Mouse (Mus musculus) T-helper 2 cell (primary cell): ENCODE results near the gene Gng7.

ENCODE experiments used
- in situ Hi-C: fragments of 300-600 bp; cut with MboI, MseI; formaldehyde crosslinking; loops from one replicate; pipeline ENCODE4 v1.15.1; 2025; ENCODE audit warnings: high pct_unique_total_duplicates

Gng7 gene

DNA sequence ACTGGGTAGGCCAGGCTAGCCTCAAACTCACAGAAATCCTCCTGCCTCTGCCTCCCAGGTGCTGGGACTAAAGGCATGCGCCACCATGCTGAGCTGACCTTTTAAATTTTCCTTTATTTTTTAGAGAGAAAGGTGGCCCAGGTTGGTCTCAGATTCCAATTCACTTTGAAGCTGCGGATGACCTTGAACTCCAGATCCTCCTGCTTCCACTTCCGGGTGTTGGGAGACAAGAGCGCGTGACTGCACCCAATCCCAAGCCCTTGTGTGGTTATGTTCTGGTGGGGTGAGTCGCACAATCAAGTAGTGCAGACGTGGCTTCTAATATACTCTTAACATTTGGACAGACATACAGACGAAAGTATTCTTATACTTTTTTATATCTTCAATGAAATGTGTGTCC lies 18.2 kb downstream of the Gng7 start:
- in situ Hi-C loops: loop anchor here (5.0 kb wide), 3 partner anchors 46 to 249 kb away; no protein-coding TSS in a partner anchor

DNA sequence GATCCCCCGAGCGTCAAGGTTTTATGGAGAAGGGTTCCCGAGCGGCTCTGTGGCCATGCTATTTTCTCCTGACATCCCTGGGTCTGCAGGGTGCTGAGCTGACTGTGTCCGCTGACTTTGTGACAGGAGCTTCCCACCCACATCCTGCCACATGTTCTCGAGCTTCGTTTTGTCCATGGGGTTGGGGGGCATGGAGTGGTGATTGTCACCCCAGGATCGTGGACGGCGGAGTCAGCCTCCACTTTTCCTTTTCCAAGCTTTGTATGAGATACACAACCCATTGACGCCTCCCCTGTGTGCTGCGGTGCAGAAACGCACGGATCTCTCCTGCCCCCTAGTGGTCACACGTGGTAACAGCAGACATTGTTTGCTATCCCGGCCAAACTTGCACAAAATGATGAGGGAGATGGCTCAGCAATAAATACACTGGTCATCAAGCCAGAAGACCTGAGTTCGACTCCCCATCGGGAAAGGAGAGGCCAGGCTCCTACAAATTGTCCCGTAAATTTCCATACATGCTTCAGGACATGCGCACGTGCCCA lies 19.6 kb downstream of the Gng7 start:
- in situ Hi-C loops: loop anchor here (5.0 kb wide), 3 partner anchors 47 to 248 kb away; no protein-coding TSS in a partner anchor

DNA sequence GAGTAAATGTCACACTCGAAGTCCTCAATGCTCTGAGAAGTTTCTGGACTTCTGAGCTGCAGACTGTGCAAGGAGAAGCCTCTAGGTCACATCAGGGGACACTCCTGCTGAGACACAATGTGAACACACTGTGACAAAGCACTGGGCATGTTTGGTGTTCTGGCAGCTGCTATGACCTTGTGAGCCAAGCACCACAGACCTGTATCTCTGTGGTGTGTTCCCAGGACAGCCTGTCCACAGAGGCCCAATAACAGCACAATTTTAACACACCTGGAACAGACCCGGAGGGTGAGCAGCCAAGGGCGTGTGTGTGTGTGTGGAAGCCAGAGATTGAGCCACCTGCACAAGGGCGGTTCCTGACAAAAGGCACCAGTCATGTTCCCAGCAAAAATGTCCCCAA lies 20.1 kb downstream of the Gng7 start:
- in situ Hi-C loops: loop anchor here (5.0 kb wide), 4 partner anchors 48 to 247 kb away; no protein-coding TSS in a partner anchor

DNA sequence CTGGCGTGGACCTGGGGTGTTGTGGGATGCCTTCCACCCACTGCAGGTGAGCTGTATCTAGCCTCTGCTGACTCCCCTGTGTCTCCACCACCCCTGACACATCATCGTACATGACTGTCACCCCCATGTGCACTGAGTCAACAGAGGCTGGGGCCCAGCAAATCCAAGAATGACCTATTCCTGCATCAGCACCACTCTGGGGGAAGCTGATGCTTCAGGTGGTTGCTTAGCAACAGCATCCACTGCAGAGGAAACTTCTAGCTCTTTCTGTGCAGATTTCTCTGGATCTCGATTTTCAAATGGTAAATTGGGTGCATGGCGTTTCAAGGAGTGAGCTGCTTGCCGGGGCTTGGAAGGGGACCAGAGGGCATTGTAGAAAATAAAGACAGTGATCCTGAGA lies 21.5 kb downstream of the Gng7 start:
- in situ Hi-C loops: loop anchor here (5.0 kb wide), 1 partner anchor 66 kb away; no protein-coding TSS in a partner anchor

DNA sequence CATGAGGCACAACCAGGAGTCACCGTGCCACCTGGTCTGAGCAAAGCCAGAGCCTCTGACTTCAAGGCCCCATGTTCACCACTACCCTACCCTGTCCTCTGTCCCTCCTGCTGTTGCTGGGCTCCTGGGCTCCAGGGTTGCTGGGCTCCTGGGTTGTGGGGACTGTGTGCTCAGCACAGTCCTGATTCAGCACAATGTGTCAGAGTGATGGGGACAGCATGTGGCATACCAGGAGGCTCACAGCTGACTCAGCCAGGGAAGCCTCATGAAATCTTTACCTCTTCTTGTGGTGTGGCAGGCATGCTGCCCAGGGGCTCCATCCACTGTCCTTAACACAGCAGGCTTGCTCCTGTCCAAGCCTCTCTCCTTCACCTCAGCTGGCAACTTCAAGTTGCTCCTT lies 22.8 kb downstream of the Gng7 start:
- in situ Hi-C loops: loop anchor here (5.0 kb wide), 1 partner anchor 65 kb away; no protein-coding TSS in a partner anchor

GRCm38 (mm10) chr10:80991007-80991406 lies 23.7 kb downstream of the Gng7 start:
- in situ Hi-C loops: loop anchor here (5.0 kb wide), 1 partner anchor 64 kb away; no protein-coding TSS in a partner anchor

DNA sequence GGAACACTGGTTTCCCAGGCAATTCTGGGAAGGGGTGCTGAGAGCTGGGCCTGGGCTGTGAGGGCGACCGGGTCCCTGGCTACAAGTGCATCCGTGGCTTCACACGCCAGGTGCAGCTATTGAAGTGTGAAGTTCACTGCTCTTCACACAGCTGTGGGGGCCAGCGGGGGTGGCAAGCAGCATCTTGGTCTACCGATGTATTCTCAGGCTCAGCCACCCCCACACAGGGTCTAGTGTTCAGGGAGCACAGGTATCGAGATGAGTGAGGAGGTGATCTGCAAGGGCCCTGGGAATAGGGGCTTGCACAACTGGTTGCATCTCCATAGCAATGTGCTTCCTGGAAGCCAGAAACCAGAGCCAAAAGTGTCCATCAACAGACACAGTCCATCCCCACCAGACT lies 24.3 kb downstream of the Gng7 start:
- in situ Hi-C loops: loop anchor here (5.0 kb wide), 1 partner anchor 63 kb away; no protein-coding TSS in a partner anchor

GRCm38 (mm10) chr10:80989854-80990253 lies 24.9 kb downstream of the Gng7 start:
- in situ Hi-C loops: loop anchor here (5.0 kb wide), 1 partner anchor 63 kb away; no protein-coding TSS in a partner anchor

DNA sequence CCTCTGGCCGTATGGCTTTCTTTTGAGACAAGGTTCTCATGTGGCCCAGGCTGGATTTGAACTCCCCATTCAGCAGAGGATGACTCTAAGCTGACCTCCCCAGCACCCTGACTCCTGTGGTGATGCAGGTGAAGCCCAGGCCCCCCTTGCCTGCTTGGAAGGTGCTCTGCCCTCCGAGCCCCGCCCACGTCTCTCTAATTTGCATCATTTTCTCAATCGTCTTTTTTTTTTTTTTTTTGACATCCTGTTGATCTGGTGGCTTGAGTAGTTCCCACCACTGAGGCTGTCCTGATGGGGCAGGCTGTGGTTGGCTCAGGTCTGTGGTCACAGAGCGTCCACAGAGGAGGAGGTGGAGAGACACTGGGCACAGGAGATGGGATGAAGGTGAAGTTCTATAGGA lies 25.3 kb downstream of the Gng7 start:
- in situ Hi-C loops: no loop called here

GRCm38 (mm10) chr10:80987709-80988441 lies 26.9 kb downstream of the Gng7 start:
- in situ Hi-C loops: no loop called here

DNA sequence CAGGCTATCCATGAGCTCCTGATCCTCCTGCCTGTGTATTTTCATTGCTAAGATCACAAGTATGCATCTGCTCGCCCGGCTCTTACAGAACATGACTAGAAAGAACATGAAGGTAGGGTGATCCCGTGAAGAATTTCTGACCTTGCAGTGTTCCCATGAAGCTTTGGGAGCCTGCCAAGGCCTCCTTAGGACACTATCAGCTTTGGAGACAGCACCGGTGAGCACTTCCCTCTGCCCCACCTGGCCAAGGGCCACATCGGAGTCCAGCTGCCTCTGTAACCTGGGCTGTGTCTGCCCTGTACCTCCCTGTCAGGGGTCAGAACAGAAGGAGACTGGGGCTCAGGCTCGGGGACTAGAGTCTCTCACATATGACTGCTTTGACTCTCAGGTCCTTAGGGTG lies 28.0 kb downstream of the Gng7 start:
- in situ Hi-C loops: no loop called here

DNA sequence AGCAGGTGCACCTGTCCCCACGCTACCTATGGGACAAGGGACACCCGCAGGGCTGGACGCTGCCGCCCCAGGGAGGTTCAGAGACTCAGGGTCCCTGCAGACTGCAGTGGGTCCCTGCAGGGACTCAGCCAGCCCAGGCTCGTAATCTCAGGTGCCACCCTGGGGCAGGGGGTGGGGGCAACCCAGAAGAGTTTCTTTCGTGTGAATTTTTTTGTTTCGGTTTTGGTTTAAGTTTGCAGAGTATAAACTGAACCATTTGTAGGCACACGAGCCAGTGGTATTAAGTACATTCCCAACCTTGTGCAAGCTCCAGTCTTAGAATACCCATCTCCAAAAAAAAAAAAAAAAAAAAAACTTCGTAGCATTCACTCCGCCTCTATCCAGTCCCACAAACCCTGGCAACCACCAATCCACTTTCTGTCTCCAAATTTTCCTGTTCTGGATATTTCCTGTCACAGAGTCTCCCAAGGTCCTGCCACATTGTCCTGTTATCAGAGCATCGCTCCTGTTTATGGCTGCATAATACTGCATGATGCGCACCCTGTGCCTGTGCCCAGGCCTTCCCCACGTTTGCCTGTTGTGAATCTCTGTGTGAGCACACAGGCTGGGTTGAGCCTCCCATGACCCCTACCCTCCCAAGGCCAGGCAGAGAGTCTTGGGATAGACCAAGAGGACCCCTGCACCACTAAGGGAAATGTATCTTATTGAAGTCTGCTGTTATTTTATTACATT lies 28.6 kb downstream of the Gng7 start:
- in situ Hi-C loops: no loop called here

DNA sequence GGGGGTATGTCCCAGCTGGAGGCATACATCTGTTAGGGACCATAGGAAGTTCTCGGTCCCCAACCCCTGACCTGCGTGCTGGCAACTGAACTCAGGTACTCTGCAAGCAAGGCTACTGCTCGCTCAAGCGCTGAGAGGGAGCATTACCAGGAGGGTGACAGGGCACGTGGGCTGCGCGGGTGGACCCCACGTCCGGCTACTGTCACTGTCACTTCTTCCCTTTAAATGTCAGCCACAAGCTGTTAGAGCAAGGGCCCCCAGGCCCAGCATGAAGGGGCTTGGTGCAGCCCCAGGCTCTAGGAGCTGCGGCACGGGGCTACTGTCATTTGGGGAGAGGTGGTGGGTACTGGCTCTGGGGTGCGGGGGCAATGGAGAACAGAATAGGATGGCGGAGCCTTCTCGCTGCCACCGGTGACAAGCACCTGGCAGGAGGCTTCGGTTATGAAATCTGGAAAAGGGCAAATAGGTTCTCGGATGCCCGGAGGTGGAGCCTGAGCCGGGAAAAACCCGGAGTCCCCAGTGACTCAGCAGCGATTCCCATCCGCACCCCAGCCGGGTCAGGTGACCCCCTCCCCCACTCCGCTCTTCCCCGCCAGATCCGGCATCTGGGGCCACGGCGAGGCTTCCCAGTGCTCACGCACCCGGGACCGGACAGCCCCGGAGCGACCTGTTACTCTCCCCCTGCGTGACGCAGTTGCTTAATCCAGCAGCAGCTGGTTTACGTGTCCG lies 29.3 kb downstream of the Gng7 start:
- in situ Hi-C loops: no loop called here

DNA sequence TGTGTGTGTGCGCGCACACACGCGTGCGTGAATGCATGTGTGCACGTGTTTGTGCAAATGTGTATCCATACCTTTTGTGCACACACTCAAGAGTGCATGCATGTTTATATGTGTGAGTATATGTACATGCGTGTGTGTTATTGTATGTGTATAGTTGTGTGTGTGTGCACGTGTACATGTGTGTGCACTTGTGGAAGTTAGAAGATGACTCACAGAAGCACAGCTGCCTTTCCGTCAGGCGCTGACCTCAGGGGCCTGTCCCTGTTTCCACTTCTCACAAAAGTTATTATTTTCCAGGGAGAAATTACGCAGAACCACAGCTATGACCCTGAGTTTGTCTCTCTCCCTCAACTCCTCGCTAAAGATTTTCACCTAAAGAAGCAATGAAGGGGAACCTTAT lies 30.5 kb downstream of the Gng7 start:
- in situ Hi-C loops: no loop called here

DNA sequence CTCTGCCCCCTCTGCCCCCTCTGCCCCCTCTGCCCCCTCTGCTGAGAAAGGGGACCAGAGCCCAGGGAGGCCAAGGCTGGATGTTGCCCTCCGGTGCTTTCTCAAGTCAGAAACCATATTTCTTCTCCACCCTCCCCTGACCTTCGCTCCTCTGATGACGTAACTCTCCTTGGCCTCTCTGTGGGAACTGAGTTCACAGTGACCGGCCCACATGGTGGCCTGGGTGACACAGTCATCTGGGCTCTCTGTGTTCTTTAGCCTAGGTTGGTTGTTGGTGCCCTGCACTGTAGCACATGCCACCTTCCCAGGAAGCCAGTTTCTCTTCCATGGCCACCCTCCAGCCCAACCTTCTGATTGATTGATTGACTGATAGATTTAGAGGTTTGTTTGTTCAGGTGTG lies 32.4 kb downstream of the Gng7 start:
- in situ Hi-C loops: no loop called here

DNA sequence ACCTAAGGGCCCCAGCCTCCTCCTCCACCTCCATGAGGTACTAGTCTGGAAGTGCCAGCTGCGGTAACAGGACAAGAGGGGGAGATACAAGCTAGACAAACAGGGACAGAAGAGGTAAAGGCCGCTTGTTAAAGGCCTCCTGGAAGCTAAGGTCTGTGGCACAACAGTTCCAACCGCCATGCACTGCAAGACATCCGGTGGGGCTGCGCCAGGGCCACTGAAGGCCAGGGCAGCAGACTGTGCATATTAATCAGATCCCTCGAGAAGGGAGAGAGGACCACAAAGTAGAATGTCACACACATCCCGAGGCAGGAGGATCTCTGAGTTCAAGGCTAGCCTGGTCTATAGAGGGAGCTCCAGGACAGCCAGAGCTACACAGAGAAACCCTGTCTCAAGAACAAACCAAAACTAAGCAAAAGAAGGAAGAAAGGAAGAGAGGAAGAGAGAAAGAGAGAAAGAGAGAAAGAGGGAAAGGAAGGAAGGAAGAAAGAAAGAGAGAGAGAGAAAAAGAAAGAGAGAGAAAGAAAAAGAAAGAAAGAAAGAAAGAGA lies 33.1 kb downstream of the Gng7 start:
- in situ Hi-C loops: no loop called here

GRCm38 (mm10) chr10:80975478-80975877 lies 39.3 kb downstream of the Gng7 start:
- in situ Hi-C loops: no loop called here

GRCm38 (mm10) chr10:80973722-80974121 lies 41.0 kb downstream of the Gng7 start:
- in situ Hi-C loops: no loop called here

GRCm38 (mm10) chr10:80972071-80972987 lies 42.4 kb downstream of the Gng7 start:
- in situ Hi-C loops: no loop called here

- in situ Hi-C loops: no loop called here
Observed at GRCm38 (mm10) chr10:80971533-80971932, 43.2 kb downstream of the Gng7 start.
